Mouse (Mus musculus): Measurements from ENCODE around the gene Gm11639.

DNA sequence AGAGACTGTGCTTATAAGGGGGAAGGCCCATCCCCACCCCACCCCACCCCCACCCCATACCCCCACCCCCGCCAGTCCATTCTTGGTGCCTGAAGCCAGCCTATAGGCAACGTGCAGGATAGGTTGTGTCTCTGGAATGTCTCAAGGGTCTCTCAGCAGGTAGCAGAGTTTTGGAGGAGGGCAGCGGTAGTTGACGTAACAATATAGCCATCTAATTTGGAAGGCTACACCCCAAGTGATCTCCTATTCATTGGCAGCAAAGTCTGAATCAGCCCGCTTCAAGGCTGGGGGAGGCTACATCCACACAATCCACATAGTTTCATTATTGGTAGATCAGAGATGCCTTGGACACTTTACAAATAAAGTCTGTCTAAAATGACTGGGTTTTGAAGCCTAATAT is 292.5 kb downstream of the Gm11639 start:
- TF ChIP-seq CTCF (IDR thresholded peaks at IDR 0.05; ENCODE audit: extremely low read depth, insufficient read depth, low read length): no peak
- no peak for TF ChIP-seq POLR2A (IDR thresholded peaks at IDR 0.05; ENCODE audit: extremely low read depth, insufficient read depth, low read length)

All from cortical plate, adult 2 months (tissue).